Mouse (Mus musculus) heart, postnatal 4 days (tissue): ENCODE results near the gene Ak2. TPM values are rescaled to one million over a fixed set of nuclear protein-coding genes. Genes with fewer than 3 reads are reported as not detected.

ENCODE experiments used
- DNase-seq: peaks from one replicate; pipeline ENCODE4 v3.0.0; 2021
- total RNA-seq, 2 experiments: library from RNA; stranded (reverse); gene quantifications; 2 replicates each; pipeline ENCODE4 v1.2.3; 2021

The Ak2 gene
- total RNA-seq, 2 experiments from 2014 or later: 104 to 105 TPM

DNA sequence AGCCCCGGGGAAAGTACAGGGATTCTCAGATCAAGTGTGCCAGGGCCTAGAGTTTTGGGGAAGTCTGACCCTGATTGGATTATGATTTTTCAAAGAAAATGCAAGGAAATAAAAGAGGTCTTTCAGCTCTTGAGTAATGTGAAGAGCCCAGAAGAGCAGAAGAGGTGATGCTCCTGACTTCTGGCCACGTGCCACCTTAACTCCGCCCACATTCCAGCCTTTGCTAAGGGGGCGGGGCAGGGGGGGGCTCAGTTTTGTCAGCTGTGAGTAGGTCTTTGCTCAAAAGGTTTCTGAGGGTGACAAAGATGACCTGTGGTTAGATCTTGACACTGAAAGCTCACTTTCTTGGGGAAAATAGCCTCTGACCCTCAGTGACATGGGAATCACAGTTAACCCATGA is 24.6 kb downstream of the Ak2 start:
- peak; percentile 66 for DNase-seq

DNA sequence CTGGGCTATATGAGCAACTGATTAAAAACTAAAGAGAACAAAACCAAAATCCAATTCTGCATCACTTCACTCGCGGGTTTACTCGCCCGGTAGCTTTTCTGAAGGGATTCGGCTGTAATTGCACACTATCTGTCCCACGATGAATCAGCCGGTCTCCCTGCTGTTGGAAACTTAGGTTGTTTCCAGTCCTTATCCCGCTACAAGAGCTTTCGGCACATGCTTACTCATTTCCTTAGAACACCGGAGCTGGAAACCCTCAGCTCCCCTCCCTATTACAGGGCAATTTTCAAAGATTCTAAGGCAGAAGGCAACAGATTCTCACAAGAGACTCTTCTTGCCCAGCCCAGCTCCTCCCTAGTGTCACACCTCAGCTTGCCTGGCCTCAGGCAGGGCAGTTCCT is 25.4 kb downstream of the Ak2 start:
- no peak for DNase-seq

DNA sequence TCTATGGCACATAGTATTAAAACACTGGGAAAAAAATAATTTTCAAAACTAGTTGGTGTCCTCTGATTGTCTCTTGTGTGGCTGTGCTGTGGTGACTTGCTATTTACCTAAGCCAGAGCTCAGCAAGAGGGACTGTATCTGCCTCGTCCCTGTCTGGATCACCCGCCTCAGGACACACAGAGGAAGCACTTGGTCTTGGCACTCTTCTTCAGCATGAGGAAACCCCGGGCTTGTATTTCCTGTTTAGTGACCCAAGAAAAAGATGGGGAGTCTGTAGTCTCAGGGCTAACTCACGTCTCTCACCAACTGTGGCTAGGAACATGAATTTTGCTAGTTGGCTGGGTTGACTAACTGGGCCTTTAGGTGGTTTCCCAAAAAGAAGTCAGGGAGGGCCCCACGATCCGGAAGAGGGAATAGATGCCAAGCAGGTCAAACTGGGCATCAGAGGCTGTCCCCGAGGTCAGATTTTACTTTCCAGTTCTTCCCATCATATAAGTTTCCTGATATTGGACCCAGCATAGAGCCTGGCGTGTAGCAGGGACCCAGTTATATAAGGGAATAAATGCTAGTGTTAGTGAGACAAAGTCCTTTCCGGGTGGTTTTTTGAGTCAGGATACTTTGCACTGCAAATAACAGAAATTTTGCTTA is 27.2 kb downstream of the Ak2 start:
- no peak for DNase-seq

DNA sequence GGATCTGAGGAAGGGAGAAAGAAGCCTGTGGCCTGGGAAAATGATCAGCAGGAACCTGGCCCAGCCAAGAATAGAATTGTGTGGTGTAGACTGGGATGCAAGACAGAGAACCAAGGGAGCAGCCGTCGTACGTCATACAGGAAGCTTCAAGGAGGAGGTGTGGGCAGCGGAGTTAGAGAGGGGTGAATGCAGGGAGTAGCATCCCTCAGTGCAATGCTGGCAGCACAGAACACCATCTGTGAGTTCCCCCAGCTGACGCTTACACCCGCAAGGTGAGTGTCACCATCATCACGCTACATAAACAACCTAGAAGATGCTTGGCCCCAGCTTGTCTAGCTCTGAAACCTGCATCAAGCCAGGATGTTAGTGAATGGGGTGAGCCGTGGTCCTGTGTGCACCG is 28.0 kb downstream of the Ak2 start:
- no peak for DNase-seq

DNA sequence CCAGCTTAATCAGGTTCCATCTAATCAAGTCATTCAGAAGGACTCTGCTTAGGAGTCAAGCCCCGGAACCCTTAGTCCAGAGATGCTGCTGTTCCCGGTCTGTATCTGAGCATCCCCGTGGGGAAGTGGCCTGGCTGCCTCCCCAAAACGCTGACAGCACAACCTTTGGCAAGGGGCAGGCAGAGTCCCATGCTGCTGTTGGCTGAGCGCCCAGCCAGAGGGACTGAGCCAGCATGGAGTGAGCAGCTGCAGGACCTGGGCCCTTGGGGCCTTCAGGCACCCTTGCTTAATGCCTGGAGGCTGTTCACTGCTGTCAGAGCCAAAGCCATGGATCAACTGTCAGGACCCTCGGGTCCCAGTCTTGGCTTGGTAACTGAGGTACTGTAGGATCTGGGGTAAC is 28.7 kb downstream of the Ak2 start:
- peak; percentile 96 for DNase-seq

DNA sequence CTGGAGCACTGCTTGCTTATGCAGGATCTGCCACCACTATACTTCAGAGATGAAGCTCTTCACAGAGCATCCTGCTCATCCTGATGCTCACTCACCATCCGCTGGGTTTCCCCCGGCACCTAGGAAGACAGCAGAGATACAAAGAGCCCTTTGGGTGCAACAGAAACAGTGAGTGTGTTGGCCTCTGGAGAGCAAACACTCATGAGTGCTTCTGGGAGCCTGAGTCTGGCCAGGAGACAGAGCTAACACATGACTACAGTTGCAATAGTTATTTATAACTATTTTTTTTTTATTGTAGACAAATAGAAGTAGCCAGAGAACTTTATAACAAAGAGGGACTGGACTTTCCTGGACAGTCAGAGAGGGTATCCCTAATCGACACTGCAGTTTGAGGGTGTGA is 29.7 kb downstream of the Ak2 start:
- DNase-seq: no peak

DNA sequence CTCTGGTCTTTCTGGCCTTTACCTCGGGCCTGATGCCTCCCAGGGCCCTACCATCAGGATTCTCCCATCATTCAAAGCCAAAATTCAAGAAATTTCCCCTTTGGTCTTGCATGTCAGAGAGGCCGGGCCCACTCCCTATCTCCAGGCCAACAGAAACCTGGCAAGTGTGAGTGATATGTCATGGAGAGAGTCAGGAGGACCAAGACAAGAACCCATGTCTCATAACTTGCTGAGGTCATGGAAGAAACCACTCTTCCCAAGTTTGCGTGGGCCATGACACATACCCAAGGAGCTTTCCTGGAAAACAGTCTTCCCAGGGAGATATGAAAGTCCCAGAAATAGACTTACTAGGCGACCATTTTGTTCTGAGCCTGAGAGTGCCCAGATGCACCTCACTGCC is 30.1 kb downstream of the Ak2 start:
- no peak for DNase-seq

DNA sequence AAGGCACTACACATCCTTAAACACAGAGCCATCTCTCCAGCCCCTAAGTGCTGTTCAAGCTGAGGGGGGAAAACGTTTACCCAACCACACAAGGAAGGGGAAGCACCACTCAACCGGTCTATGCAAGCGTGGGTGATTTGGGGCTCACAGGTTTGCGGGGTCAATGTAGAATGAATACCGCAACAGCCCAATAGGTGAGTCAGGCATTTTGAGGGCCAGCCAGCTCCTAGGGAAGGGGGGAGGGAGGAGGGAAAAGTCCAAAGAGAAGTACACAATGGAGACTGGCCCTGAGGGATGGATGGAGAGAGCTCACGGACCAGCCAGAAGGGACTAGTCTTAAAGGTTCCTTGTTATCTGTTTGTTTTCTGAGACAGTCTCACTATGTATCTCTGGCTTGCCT is 32.1 kb downstream of the Ak2 start:
- no peak for DNase-seq

DNA sequence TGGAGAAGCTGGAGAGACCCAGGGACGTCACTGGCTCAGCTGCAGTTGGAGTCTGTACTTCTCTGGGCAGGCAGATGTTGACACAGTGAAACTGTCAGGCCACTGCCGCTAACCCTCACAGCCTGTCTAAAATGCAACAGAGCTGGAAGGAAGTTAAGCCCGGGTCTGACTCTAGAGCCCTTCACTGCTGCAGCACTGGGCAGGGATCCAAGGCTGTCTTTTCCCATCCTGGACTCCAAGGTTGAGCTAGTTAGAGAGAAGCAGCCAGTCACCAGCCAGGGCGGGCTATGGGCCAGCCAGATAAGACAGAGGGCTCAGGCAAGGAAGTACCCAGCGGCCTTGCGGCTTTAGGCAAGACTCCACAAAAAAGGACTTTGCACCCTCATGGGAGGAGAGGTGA is 33.0 kb downstream of the Ak2 start:
- DNase-seq: peak; percentile 93

DNA sequence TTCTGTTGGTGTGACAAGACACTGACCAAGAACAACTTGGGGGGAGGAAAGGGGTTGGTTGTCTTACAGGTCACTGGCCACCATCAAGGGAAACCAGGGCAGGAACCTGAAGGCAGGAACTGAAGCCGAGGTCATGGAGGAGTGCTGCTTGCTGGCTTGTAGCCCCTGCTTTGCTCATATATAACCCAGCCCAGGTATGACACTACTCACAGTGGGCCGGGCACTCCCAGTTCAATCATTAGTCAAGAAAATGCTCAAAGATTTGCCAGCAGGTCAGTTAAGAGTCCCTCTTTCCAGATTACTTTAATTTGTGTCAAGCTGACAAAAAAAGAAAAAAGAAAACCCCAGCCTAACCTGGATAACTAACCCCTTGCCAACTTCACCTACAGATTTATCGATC is 33.9 kb downstream of the Ak2 start:
- DNase-seq: no peak

DNA sequence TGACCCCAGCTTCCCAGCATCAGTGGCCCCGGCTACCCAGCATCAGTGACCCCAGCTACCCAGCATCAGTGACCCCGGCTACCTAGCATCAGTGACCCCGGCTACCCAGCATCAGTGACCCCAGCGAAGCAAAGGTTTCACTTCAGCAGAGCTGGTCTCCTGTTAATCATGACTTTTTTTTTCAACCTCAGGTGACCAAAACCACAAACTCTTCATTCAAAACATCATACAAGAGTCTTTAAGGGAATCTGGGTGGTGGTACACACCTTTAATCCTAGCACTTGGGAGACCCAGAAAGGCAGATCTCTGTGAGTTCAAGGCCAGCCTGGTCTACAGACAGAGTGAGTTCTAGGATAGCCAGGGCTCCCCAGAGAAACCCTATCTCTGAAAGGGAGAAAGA is 39.0 kb downstream of the Ak2 start:
- DNase-seq: no peak

DNA sequence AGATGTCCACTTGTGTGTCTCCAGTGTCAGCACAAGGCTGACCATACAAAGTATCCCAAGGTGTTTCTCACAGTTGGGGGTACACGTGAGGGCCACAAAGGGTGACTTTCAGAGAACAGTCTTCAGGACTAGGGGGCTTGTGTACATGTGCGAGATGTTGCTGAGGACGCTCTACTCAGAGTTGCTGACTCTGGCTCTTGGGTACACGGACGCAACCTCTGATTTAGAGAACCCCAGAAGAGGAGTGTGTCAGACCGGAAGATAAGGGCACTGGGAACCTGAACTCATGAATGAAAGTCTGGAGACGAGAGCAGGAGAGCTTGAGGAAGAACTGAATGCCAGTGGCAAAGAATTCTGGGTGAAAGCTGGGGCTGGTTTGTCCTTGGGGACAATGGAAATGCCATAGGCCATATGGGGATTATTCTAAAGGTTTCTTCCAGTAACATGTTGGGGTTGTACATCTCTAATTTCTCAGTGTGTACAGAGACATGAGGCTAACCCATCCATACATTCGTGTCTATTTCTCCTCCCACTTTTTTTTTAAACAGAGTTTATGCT is 39.7 kb downstream of the Ak2 start:
- no peak for DNase-seq

DNA sequence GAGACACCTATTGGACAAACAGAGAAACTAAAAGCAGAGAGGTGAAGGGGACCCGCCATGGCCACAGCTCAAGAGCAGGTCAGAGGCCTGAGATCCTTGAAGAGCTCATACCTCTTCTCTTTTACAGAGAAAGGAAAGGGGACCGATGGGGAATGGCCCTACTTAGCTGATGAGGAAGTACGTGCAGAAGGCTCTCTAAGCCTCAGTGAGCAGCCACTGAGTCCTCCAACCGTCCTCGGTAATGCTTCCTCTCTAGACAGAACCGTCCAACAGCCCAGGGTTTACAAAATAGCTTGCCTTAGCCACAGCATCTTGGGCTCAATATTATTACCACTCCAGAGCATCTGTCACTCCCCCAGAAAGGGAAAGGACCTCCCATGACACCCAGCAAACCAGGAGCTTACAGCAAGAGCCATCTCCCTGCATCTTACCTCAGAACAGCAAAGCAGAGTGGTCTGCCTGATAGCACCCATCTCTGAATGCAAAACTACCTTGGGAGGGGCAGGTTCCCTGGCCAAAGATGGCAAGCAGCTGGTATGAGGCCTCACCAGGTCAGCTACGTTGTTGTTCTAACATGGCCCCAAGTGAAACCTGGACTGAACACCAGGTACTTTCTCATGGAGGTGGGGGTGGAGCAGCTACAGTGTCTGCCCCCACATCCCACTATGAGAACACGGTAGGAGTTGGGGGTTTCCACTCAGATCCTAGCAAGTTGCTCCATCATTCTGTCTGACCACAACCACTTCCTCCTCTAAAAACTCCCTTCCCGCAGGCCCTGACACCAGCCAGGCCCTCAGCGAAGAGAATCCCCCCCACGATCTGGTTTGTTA is 40.6 kb downstream of the Ak2 start:
- no peak for DNase-seq

DNA sequence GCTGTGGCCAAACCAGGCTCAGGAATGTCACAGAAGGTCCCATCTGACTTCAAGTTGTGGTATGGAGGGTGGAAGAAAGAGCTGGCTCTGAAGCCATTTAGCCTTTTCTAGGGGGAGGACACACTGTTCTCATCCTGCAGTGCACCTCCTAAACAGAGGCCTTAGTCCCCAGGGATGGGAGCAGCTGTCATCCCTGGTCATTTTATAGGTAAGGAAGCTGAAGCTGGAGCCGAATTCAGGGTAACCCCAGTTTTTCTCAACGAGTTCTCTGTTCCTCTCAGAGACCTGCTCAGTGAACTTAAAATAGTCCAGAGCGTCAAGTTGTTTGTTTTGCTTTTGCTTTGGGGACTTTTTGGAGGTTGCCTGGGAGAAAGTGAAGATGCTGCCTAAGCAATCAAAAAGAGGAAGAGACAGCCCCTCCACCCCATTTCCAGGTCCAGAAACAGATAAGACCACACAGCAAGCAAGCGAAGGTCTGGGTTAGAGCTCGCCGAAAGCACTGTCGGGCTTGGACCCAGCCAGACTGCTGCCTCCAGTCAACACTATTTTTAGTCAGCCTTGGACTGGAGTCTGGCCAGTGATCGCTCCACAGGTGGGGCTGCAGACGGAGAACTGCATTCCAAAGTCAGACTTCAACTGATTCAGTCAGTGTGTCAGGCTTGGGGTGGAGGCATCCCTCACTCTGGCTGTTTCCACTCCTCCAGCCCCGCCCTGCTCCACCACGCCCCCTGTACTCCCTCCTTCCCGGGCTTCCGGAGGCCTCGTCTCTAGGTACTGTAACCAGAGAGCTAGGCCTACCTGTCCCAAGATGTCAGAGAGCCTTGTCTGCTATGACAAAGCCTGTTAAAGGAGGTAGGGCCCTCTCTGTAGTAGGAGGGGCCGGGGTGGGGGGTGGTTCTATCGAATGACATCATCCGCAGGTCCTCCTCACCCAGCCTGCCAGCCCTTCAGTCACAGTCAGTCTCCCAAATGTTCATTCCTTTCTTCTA is 41.5 kb downstream of the Ak2 start:
- peak; percentile 71 for DNase-seq

DNA sequence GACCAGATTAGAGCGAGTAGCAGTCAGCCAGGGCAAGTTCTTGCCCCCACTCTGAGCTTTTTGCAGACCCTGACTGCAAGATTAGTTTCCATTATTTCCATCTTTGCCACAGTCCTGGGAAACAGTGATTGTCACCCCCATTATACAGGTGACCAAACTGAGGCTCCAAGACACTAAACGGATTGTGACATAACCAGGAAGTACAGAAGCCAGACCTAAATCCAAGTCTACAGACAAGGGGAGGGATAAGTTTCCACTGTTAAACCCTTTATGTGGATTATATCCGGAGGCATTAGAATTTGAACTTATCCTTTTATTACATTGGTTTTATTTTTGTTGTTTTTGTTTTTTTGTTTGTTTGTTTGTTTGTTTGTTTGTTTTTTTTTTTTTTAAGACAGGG is 42.5 kb downstream of the Ak2 start:
- no peak for DNase-seq

DNA sequence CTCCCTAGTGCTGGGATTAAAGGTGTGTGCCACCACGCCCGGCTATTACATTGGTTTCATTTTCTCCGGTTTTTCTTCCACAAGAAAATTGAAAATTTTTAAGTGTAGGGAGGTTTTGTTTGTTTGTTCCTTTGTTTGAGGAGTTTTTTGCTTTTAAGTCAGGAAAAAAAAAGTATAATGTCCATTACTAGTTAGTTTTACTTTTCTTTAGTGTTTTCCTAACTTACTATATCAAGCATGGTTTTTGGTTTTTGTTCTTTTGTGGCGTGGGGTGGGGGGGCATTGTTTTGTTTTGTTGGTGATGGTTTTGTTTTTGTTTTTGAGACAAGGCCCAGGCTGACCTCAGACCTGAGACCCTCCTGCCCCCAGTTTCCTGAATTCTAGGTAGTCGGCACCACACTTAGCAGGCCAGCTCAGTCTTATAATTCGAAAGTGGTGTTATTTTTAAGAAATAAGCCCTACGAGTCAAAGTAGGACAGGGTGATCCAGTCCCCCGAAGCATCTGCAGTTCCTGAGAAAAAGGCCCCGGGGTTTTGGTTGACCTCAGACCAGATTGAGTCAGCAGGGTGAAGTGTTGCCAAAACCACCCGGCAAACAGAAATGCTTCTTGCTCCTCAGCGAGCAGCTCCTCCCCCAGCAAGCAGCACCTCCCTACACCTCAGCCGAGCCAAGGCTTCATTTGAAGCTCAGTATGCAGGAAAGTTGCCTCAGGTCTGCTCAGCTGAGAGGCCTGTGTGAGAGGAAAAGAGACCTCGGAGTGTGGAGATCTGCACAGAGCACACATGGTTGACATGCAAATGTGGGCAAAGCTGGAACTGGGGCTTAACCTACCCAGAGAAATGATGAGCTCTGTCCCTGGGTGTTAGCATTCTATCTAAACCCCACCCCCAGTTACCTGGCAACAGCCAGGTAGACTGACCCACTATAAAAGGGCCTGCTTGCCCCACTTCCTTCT is 43.2 kb downstream of the Ak2 start:
- DNase-seq: peak; percentile 52

DNA sequence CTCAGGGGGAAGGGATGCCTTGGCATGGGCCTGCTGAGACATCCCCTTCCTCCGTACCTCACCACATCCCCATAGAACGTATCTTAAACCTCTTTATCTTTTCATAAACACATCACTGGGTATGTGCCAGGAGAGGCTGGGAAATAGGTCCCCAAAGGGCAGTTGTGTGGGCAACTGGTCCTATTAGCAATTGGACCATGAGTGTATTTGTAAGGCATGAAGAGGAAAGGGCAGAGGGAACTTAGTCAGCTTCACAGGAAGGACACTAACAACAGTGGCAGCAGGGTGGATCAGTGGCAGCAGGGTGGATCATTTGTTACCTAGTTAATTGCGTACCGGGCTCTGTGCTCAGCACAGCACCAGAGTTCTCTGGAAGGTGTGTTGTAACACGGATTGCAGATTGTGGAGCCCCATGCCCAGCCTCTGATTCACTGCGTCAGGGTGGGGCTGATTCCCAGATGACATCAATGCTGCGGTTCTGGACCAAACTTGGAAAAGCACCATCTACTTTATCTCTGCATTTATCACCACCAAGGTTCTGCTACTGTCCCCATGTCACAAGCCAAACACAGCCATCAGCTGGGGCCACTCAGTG is 44.2 kb downstream of the Ak2 start:
- DNase-seq: no peak

DNA sequence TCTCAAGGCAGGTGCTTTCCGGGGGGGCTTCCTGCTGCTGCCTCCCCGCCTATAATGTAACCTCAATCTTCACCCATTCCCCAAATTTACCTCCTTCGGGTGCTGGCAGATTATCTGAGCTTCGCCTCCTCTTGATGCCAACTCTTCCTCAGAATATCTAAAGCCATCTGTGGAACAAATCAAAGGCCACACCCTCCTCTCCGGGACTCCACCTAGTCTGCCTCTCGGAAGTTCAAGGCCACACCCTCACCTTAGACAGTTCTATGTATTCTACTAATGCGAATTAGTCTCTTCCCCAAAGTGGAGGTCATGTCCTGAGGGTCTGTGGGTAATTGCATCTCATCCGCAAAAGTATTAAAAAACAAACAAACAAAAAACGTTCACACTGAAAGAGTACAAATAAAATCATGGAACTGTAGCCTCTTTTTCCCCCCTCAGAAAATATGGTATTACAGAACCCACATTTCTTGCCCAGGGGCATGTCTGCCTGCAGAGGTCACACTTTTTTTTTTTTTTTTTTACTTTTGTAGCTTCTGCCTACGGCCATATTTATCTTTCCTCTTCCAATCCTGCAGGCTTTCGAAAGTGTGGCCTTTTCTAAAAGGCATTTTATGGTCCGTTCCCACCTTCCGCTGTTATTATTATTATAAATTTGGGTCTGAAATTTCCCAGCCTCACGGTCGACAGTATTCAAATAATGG is 56.1 kb downstream of the Ak2 start:
- DNase-seq: no peak

DNA sequence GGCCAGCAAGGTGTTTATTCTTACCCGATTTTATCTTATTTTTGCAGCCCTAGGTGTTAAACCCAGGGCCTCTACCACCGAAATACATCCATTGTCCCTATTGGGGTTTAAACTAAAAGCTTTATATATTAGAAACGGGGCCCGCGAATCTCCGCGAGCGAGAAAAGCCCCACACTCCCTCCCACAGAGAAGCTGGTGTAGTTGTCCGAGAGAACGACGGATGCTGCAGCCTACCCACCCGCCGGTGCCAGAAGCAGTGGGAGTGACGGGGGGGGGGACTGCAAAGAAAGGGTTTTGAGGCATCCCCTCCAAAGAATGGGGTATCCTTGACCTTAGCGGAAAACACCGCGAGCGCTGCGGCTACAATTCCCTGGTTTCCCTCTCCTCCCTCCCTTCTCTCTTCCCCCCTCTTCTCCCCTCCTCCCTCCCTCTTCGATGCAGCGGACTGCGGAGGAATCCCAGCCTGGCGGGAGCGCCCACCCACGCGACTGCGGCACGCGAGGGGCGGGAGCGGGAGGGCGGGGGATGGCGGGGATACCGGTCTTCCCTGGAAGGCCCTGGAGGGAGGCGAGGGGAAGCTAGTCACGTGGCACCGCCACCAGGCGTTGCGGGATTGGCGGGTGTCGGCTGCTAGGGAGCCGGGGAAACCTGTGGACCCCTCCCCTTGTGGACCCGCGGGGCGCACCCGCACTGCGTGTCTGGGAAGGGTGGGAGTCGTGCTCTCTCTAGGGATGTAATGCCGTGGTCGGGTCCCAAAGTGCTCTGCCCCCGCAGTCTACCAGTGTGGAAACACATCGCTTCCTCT is 56.9 kb downstream of the Ak2 start:
- peak; percentile 76 for DNase-seq
